In genomic region chr11:45943891-45944642, GRCm38 (mm10) we compare ENCODE assay signal across 8 mouse cellular contexts. TPM values are rescaled to one million over a fixed set of nuclear protein-coding genes. Genes with fewer than 3 reads are reported as not detected.
A peak's percentile ranks its signal among the peaks of the same experiment; 100 is the strongest.
DNase-seq lines count a peak whose midpoint lies in the region; ATAC-seq lines count a peak whose summit lies in the region.

No protein-coding gene starts in this region.

- peak; percentile 7 to 26; a peak in 3 of 4 replicates for ATAC-seq in hematopoietic stem cell, adult 5-6 weeks (replicated peaks in 1 of 2; ENCODE audit: insufficient read depth in 1 of 2, low FRiP score in 2 of 2, low TSS enrichment in 1 of 2, low read depth in 1 of 2, poor library complexity in 2 of 2, severe bottlenecking in 2 of 2)
- ATAC-seq in liver, embryonic 11.5 days (replicated peaks; ENCODE audit: low FRiP score): peak; percentile 48
- peak; percentile 61 for ATAC-seq in neural tube, embryonic 15.5 days (ENCODE audit: low FRiP score)

- WGBS in liver, embryonic 11.5 days: under 1% methylated on average over 49 of the region's 49 CpGs
- WGBS in neural tube, embryonic 15.5 days: under 1% methylated on average over 49 of the region's 49 CpGs

- peaks cover 4% of the 10 kb centered on the region for H3K36me3 ChIP-seq in liver, embryonic 11.5 days (ENCODE audit: control insufficient read depth, insufficient read depth, low read length)
- peaks cover 10% of the 10 kb centered on the region; the same call in 1 of the 2 replicates for H3K36me3 ChIP-seq in neural tube, embryonic 15.5 days

- no peaks in the 10 kb centered on the region for H3K9me3 ChIP-seq in liver, embryonic 11.5 days (ENCODE audit: control insufficient read depth, low read length)
- no peaks in the 10 kb centered on the region for H3K9me3 ChIP-seq in neural tube, embryonic 15.5 days (replicated peaks)

- peak overlapping the region; percentile 95 for H3K4me2 ChIP-seq in liver, embryonic 11.5 days
- peak overlapping the region; percentile 76 for H3K4me2 ChIP-seq in neural tube, embryonic 15.5 days

- intact Hi-C loops in left cerebral cortex, postnatal 36 days (cut with DNase I): loop anchor here (5.0 to 10.0 kb wide), 2 partner anchors 188 to 491 kb away; partner anchors contain the start of gene Med7
- intact Hi-C loops in left cerebral cortex, postnatal 10 days (cut with DNase I): loop anchor here (5.0 kb wide), 1 partner anchor 193 kb away; no protein-coding TSS in a partner anchor

- H3K4me1 ChIP-seq in liver, embryonic 11.5 days (replicated peaks; ENCODE audit: control insufficient read depth, insufficient read depth, low read length): peaks cover 8% of the 10 kb centered on the region
- peaks cover 23% of the 10 kb centered on the region for H3K4me1 ChIP-seq in neural tube, embryonic 15.5 days

- H3K27me3 ChIP-seq in liver, embryonic 11.5 days (replicated peaks; ENCODE audit: control insufficient read depth, insufficient read depth, low read length): no peaks in the 10 kb centered on the region
- H3K27me3 ChIP-seq in neural tube, embryonic 15.5 days (replicated peaks): no peaks in the 10 kb centered on the region

- peak overlapping the region; percentile 41 for H3K27ac ChIP-seq in liver, embryonic 11.5 days (ENCODE audit: low read depth, low read length)
- H3K27ac ChIP-seq in neural tube, embryonic 15.5 days (replicated peaks): peak overlapping the region; percentile 82

- peak overlapping the region; percentile 92 for H3K4me3 ChIP-seq in liver, embryonic 11.5 days (ENCODE audit: low read depth, low read length)
- H3K4me3 ChIP-seq in neural tube, embryonic 15.5 days (replicated peaks): peak overlapping the region; percentile 89

- peak; percentile 26 for DNase-seq in left cerebral cortex, postnatal 36 days (ENCODE audit: low spot score in 2 of 2)
- DNase-seq in left cerebral cortex, postnatal 10 days (ENCODE audit: extremely low spot score in 1 of 2, low spot score in 2 of 2): no peak
- DNase-seq in NIH3T3 (ENCODE audit: low read depth): peak; percentile 36
- DNase-seq in embryo, embryonic 10 days (ENCODE audit: low spot score): peak; percentile 44
- DNase-seq in liver, embryonic 11.5 days (ENCODE audit: low spot score): peak; percentile 55
- no peak for DNase-seq in ovary, postnatal 36 days (ENCODE audit: low spot score)

- peak overlapping the region; percentile 92 for H3K9ac ChIP-seq in liver, embryonic 11.5 days (ENCODE audit: low read depth, low read length)
- H3K9ac ChIP-seq in neural tube, embryonic 15.5 days (replicated peaks): peak overlapping the region; percentile 68

RNA-seq across cellular contexts. Expression of gene Lsm11, which starts 0.7 kb away (rescaled TPM):
- total RNA-seq in left cerebral cortex, postnatal 36 days (2021): 10 to 100 TPM; 23.8 to 25.4 TPM
- total RNA-seq in left cerebral cortex, postnatal 10 days (2021): 100 to 1,000 TPM; 117 to 128 TPM
- 4.2 and 4.6 TPM in 2 replicates for total RNA-seq in hematopoietic stem cell, adult 5-6 weeks (2017)
- polyA plus RNA-seq in liver, embryonic 11.5 days (2014; fragmentation: Nextera tagmentation; extraction: Ambion mirVana): 7.3 and 8.3 TPM in 2 replicates
- polyA plus RNA-seq in neural tube, embryonic 15.5 days (2015; fragmentation: Nextera tagmentation; extraction: Ambion mirVana): 22.5 and 24.5 TPM in 2 replicates

RNA-seq across cellular contexts. Expression of gene Thg1l, which starts 11.2 kb away (rescaled TPM):
- total RNA-seq in left cerebral cortex, postnatal 36 days (2021): 10 to 100 TPM in 1 of 2 experiments, 1 to 10 TPM in 1; 10.0 to 12.4 TPM
- 10 to 100 TPM; 10.4 to 12.1 TPM for total RNA-seq in left cerebral cortex, postnatal 10 days (2021)
- 23.2 and 29.3 TPM in 2 replicates for total RNA-seq in hematopoietic stem cell, adult 5-6 weeks (2017)
- polyA plus RNA-seq in liver, embryonic 11.5 days (2014; fragmentation: Nextera tagmentation; extraction: Ambion mirVana): 18.2 and 19.1 TPM in 2 replicates
- polyA plus RNA-seq in neural tube, embryonic 15.5 days (2015; fragmentation: Nextera tagmentation; extraction: Ambion mirVana): 9.4 and 10.5 TPM in 2 replicates

RNA-seq across cellular contexts. Expression of gene Sox30, which starts 36.0 kb away (rescaled TPM):
- under 1 TPM in 1 of 2 experiments, not detected in 1; 0.10 TPM for total RNA-seq in left cerebral cortex, postnatal 36 days (2021)
- under 1 TPM; 0.11 to 0.12 TPM for total RNA-seq in left cerebral cortex, postnatal 10 days (2021)
- not detected in 2 replicates for total RNA-seq in hematopoietic stem cell, adult 5-6 weeks (2017)
- polyA plus RNA-seq in liver, embryonic 11.5 days (2014; fragmentation: Nextera tagmentation; extraction: Ambion mirVana): 0.05 and 0.08 TPM in 2 replicates
- polyA plus RNA-seq in neural tube, embryonic 15.5 days (2015; fragmentation: Nextera tagmentation; extraction: Ambion mirVana): 0.12 and 0.27 TPM in 2 replicates

Comparison
In these comparisons a context has a peak if more than half of its experiments do, and no peak if none do; other contexts are left out.
1. DNase-seq: peak in left cerebral cortex, postnatal 36 days (2 of 2), NIH3T3 (single experiment), embryo, embryonic 10 days (single experiment) and liver, embryonic 11.5 days (single experiment); none in left cerebral cortex, postnatal 10 days (0 of 2) and ovary, postnatal 36 days (single experiment).
2. RNA of gene Lsm11, which starts 0.7 kb away (total RNA-seq): 117 to 128 TPM in left cerebral cortex, postnatal 10 days; 23.8 to 25.4 TPM in left cerebral cortex, postnatal 36 days and 4.2 to 4.6 TPM in hematopoietic stem cell, adult 5-6 weeks; every median in the first group is over 4 times any median in the second.
3. Peak in every context shown above with its lines, with median percentiles within 50 percentile points of each other: ATAC-seq.